Mouse (Mus musculus) G1E (cell line): Measurements from ENCODE around the gene Tmem116.

Experiments
- CTCF ChIP-seq: IDR thresholded peaks from 2 replicates; pipeline ENCODE4 v1.5.1; 2012; ENCODE audit warnings: low read depth, low read length, inconsistent platforms, mixed read lengths
- GATA1 ChIP-seq: IDR thresholded peaks from 2 replicates; pipeline ENCODE4 v1.6.1; 2012; ENCODE audit warnings: borderline replicate concordance, low read length, inconsistent platforms, mixed read lengths

- TF ChIP-seq CTCF (no peak), GATA1 (no peak)
Measured at GRCm38 (mm10) chr5:121543370-121543769, 91.7 kb downstream of the Tmem116 start.
